Mouse (Mus musculus) liver, embryonic 14.5 days (tissue): ENCODE measurements around the gene Cilp.

ENCODE experiments used
- CTCF ChIP-seq: IDR thresholded peaks from 2 replicates; pipeline ENCODE4 v1.5.1; 2016; ENCODE audit warnings: antibody characterized with exemption, low read depth, control low read depth
- EP300 ChIP-seq: IDR thresholded peaks from 2 replicates; pipeline ENCODE4 v1.6.1; 2016; ENCODE audit warnings: antibody characterized with exemption, low read depth

- no peak for TF ChIP-seq EP300
- no peak for TF ChIP-seq CTCF
Measured at GRCm38 (mm10) chr9:65325971-65326370, 61.0 kb downstream of the Cilp start.
